Mouse (Mus musculus) liver, adult 2 months (tissue): Measurements from ENCODE around the gene Ccdc39. TPM values are rescaled to one million over a fixed set of nuclear protein-coding genes. Genes with fewer than 3 reads are reported as not detected.

Source experiments
- DNase-seq: peaks from one replicate; pipeline ENCODE4 v3.0.0-alpha.2; 2011; ENCODE audit warnings: low read depth, low spot score; ENCODE audit errors: extremely low read depth
- H3K27ac ChIP-seq: fragments of 200-500 bp; replicated peaks from 2 replicates; pipeline ENCODE4 v1.5.1; 2012; ENCODE audit warnings: low read depth, mild to moderate bottlenecking, control low read depth, inconsistent platforms, low read length; ENCODE audit not compliant: insufficient read depth
- H3K27me3 ChIP-seq: fragments of 200-500 bp; 2 replicates; pipeline ENCODE4 v1.6.1; 2012; ENCODE audit warnings: mild to moderate bottlenecking, moderate library complexity, low read length, inconsistent platforms; ENCODE audit not compliant: control insufficient read depth, insufficient read depth
- H3K36me3 ChIP-seq: fragments of 200-500 bp; 2 replicates; pipeline ENCODE4 v1.6.1; 2012; ENCODE audit warnings: low read length, inconsistent platforms; ENCODE audit not compliant: control insufficient read depth, insufficient read depth
- H3K4me1 ChIP-seq: fragments of 200-500 bp; 2 replicates; pipeline ENCODE4 v1.6.1; 2011; ENCODE audit warnings: low read length; ENCODE audit not compliant: control insufficient read depth, insufficient read depth
- H3K4me3 ChIP-seq: fragments of 200-500 bp; 2 replicates; pipeline ENCODE4 v1.5.1; 2011; ENCODE audit warnings: low read depth, mild to moderate bottlenecking, control low read depth, low read length, moderate library complexity; ENCODE audit not compliant: insufficient read depth
- H3K79me2 ChIP-seq: fragments of 200-500 bp; 2 replicates; pipeline ENCODE4 v1.6.1; 2012; ENCODE audit warnings: inconsistent platforms, mild to moderate bottlenecking, low read length, moderate library complexity; ENCODE audit not compliant: control insufficient read depth, insufficient read depth
- H3K9ac ChIP-seq: fragments of 200-500 bp; 2 replicates; pipeline ENCODE4 v1.6.1; 2012; ENCODE audit warnings: low read depth, mild to moderate bottlenecking, control low read depth, inconsistent platforms, low read length
- CTCF ChIP-seq: fragments of 200-500 bp; IDR thresholded peaks from 2 replicates; pipeline ENCODE4 v1.5.1; 2011; ENCODE audit warnings: low read depth, low read length, control low read depth
- POLR2A ChIP-seq: fragments of 200-500 bp; IDR thresholded peaks from 2 replicates; pipeline ENCODE4 v1.6.1; 2011; ENCODE audit warnings: low read length, control low read depth; ENCODE audit not compliant: insufficient read depth; ENCODE audit errors: extremely low read depth
- WGBS: fragments of 180-500 bp; shearing (Covaris S2); methylation state at CpG from one replicate; pipeline ENCODE4 v1.1.7; 2018; 5-methylcytosine and 5-hydroxymethylcytosine counted together
- polyA plus RNA-seq: library from polyadenylated mRNA; depleted of rRNA; stranded (reverse); fragments of >200 nt; gene quantifications from 2 replicates; pipeline ENCODE4 v1.2.3, GENCODE M21; 2012; rRNA removed
- total RNA-seq: library from RNA; depleted of rRNA; stranded (reverse); fragments of >200 nt; gene quantifications from 2 replicates; pipeline ENCODE4 v1.2.3, GENCODE M21; 2014; rRNA removed

Ccdc39 gene
- total and polyA plus RNA-seq, 2 experiments, result 0.16 to 0.18 TPM

GRCm38 (mm10) chr3:33807151-33807550 is 37.0 kb downstream of the Ccdc39 start:
- 93% methylated on average over 1 of the region's 1 CpGs for WGBS

DNA sequence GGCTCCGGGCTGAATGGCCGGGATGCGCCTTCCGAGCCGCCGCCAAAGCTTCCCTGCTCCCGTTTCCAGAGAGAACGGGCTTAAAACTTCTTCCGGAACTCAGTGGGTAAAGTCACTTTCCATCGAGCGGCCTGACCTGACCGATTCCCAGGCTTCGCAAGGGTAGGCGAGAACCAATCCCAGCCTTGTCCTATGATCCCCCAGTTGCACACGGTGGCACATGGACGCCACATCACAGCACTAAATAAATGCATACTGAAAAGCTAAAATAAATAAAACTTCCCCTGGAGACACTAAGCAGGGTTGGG is 43.6 kb downstream of the Ccdc39 start:
- peaks cover 6% of the 10 kb centered on the region for H3K4me1 ChIP-seq
- under 1% methylated on average over 16 of the region's 16 CpGs for WGBS
- H3K9ac ChIP-seq, result peak overlapping the region; percentile 90
- H3K27ac ChIP-seq, result peak overlapping the region; percentile 69
- H3K36me3 ChIP-seq, result peaks cover 12% of the 10 kb centered on the region
- peaks cover 4% of the 10 kb centered on the region; the same call in 1 of the 2 replicates for H3K79me2 ChIP-seq
- no peak for TF ChIP-seq CTCF
- no peak for TF ChIP-seq POLR2A
- DNase-seq, result peak; percentile 29
- H3K4me3 ChIP-seq, result peak overlapping the region; percentile 80
- no peaks in the 10 kb centered on the region for H3K27me3 ChIP-seq

More at GRCm38 (mm10) chr3:33807151-33807550, 37.0 kb downstream of the Ccdc39 start:
- H3K27ac ChIP-seq, result no peak overlapping the region
- DNase-seq, result no peak
- no peaks in the 10 kb centered on the region for H3K4me1 ChIP-seq
- peaks cover 47% of the 10 kb centered on the region for H3K36me3 ChIP-seq
- H3K9ac ChIP-seq, result no peak overlapping the region
- no peaks in the 10 kb centered on the region for H3K79me2 ChIP-seq
- no peaks in the 10 kb centered on the region for H3K27me3 ChIP-seq
- TF ChIP-seq CTCF, result no peak
- TF ChIP-seq POLR2A, result no peak
- no peak overlapping the region for H3K4me3 ChIP-seq

DNA sequence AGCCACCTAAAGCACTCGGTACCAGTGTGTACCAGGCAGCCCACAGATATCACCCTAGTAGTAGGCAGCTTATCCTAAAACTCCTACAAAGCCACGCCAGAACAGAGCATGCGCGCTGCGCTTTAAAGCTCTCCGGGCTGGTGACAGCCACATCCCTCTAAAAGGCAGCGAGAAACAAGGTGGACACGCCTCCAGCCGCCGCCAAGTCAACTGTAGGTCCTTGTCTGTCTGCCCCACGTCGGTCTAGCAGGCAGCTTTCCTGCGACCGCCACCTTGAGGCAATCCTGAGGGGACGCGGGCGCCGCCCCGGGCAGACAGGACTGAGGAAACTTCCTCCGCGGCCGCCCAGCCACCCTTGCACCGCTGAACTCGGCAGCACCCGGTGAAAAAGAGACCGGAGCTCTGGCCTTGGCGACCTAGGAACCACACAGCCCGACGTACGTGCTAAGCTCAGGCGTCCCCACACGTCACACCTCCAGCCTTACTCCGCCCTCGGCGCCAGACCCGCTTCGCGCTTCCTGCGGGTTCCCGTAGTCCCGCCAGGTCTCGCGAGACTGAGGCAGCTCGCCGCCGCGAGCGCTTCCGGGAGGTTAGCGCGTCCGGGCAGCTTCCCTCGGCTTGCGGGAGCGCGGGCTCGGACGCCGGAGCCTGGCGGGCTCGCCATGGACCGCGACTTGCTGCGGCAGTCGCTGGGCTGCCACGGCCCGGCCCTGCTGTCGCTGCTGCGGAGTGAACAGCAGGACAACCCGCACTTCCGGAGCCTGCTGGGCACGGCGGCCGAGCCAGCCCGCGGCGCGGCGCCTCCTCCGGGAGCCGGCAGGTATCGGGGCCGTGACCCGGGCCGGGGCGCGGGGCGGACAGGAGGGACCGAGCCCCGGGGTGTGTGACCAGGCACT is 44.2 kb downstream of the Ccdc39 start, which contains the start of gene Ttc14:
TSS of gene Ttc14 (plus strand) at position 216 of the 896 bp plus-strand sequence.
- H3K36me3 ChIP-seq, result peaks cover 8% of the 10 kb centered on the region
- H3K27me3 ChIP-seq, result no peaks in the 10 kb centered on the region
- H3K4me1 ChIP-seq, result peaks cover 6% of the 10 kb centered on the region
- H3K4me3 ChIP-seq, result peak within 1 kb of the TSS; percentile 80
- under 1% methylated on average over 90 of the region's 90 CpGs for WGBS
- H3K27ac ChIP-seq, result peak within 1 kb of the TSS; percentile 87
- peak; percentile 72 for TF ChIP-seq POLR2A
- no peak for TF ChIP-seq CTCF
- H3K9ac ChIP-seq, result peak within 1 kb of the TSS; percentile 90
- H3K79me2 ChIP-seq, result peaks cover 4% of the 10 kb centered on the region; the same call in 1 of the 2 replicates
- peak; percentile 93 for DNase-seq

GRCm38 (mm10) chr3:33790975-33791374 is 53.1 kb downstream of the Ccdc39 start:
- no peak for TF ChIP-seq POLR2A
- TF ChIP-seq CTCF, result 0 out of 2 replicates have a peak, but pooled peaks have one; percentile 22
- DNase-seq, result peak; percentile 24
- Histone ChIP-seq H3K27me3 (no peaks in the 10 kb centered on the region), H3K36me3 (no peaks in the 10 kb centered on the region), H3K4me1 (no peaks in the 10 kb centered on the region), H3K4me3 (no peak overlapping the region), H3K27ac (no peak overlapping the region), H3K9ac (no peak overlapping the region), H3K79me2 (no peaks in the 10 kb centered on the region)

Other genes starting within 250 kb of the Ccdc39 start
- gene Ttc14, start 44.5 kb downstream of the Ccdc39 start, total RNA-seq, result 17.4 and 19.2 TPM in 2 replicates
- 6.7 and 8.7 TPM in 2 replicates for gene Ttc14, start 44.5 kb downstream of the Ccdc39 start, polyA plus RNA-seq
- 49.9 and 60.1 TPM in 2 replicates for gene Fxr1, start 175.6 kb upstream of the Ccdc39 start, total RNA-seq
- 7.6 TPM in 2 replicates for gene Fxr1, start 175.6 kb upstream of the Ccdc39 start, polyA plus RNA-seq
- 140 and 160 TPM in 2 replicates for gene Dnajc19, start 237.0 kb upstream of the Ccdc39 start, total RNA-seq
- gene Dnajc19, start 237.0 kb upstream of the Ccdc39 start, polyA plus RNA-seq, result 129 and 148 TPM in 2 replicates